Mouse (Mus musculus): ENCODE data around the gene Tmem167b. TPM values are rescaled to one million over a fixed set of nuclear protein-coding genes. Genes with fewer than 3 reads are reported as not detected.
A peak's percentile ranks its signal among the peaks of the same experiment; 100 is the strongest.

Tmem167b gene
- polyA plus RNA-seq, 1 experiment from 2014 or later, result 63.0 TPM

GRCm38 (mm10) chr3:108523415-108523814, 38.9 kb downstream of the Tmem167b start:
- Histone ChIP-seq H3K4me3 (replicated peaks; ENCODE audit: low read depth, low read length) (no peak overlapping the region), H3K36me3 (ENCODE audit: control insufficient read depth, insufficient read depth, low read length) (no peaks in the 10 kb centered on the region), H3K27ac (replicated peaks; ENCODE audit: low read depth, low read length) (no peak overlapping the region), H3K27me3 (ENCODE audit: control insufficient read depth, insufficient read depth, low read length) (no peaks in the 10 kb centered on the region), H3K9ac (replicated peaks; ENCODE audit: low read length) (no peak overlapping the region), H3K4me2 (ENCODE audit: low read length) (no peak overlapping the region), H3K9me3 (ENCODE audit: control insufficient read depth, low read length) (no peaks in the 10 kb centered on the region), H3K4me1 (ENCODE audit: control insufficient read depth, insufficient read depth, low read length) (no peaks in the 10 kb centered on the region)
- 90% methylated on average over 4 of the region's 4 CpGs for WGBS
- DNase-seq (no peak), ATAC-seq (ENCODE audit: low FRiP score, low TSS enrichment) (no peak)

- no peaks in the 10 kb centered on the region for H3K36me3 ChIP-seq (ENCODE audit: control insufficient read depth, insufficient read depth, low read length)
- 53% methylated on average over 4 of the region's 4 CpGs for WGBS
- no peak overlapping the region for H3K9ac ChIP-seq (replicated peaks; ENCODE audit: low read length)
- H3K9me3 ChIP-seq (ENCODE audit: control insufficient read depth, low read length), result no peaks in the 10 kb centered on the region
- no peaks in the 10 kb centered on the region for H3K4me1 ChIP-seq (ENCODE audit: control insufficient read depth, insufficient read depth, low read length)
- DNase-seq, result no peak
- no peak overlapping the region for H3K27ac ChIP-seq (replicated peaks; ENCODE audit: low read depth, low read length)
- ATAC-seq (ENCODE audit: low FRiP score, low TSS enrichment), result no peak
- no peak overlapping the region for H3K4me2 ChIP-seq (ENCODE audit: low read length)
- H3K27me3 ChIP-seq (ENCODE audit: control insufficient read depth, insufficient read depth, low read length), result no peaks in the 10 kb centered on the region
- H3K4me3 ChIP-seq (replicated peaks; ENCODE audit: low read depth, low read length), result no peak overlapping the region
Measured at GRCm38 (mm10) chr3:108518276-108518675, 44.0 kb downstream of the Tmem167b start.

GRCm38 (mm10) chr3:108513465-108513864, 48.8 kb downstream of the Tmem167b start:
- no peak overlapping the region for H3K4me3 ChIP-seq (replicated peaks; ENCODE audit: low read depth, low read length)
- 0 out of 2 replicates have a peak, but pooled peaks cover 5% of the 10 kb centered on the region for H3K4me1 ChIP-seq (ENCODE audit: control insufficient read depth, insufficient read depth, low read length)
- H3K9me3 ChIP-seq (ENCODE audit: control insufficient read depth, low read length), result no peaks in the 10 kb centered on the region
- ATAC-seq (ENCODE audit: low FRiP score, low TSS enrichment) (no peak), DNase-seq (no peak)
- H3K4me2 ChIP-seq (ENCODE audit: low read length), result no peak overlapping the region
- H3K27me3 ChIP-seq (ENCODE audit: control insufficient read depth, insufficient read depth, low read length), result no peaks in the 10 kb centered on the region
- H3K36me3 ChIP-seq (ENCODE audit: control insufficient read depth, insufficient read depth, low read length), result no peaks in the 10 kb centered on the region
- 55% methylated on average over 3 of the region's 3 CpGs for WGBS
- no peak overlapping the region for H3K27ac ChIP-seq (replicated peaks; ENCODE audit: low read depth, low read length)
- H3K9ac ChIP-seq (replicated peaks; ENCODE audit: low read length), result no peak overlapping the region

- no peak overlapping the region for H3K4me3 ChIP-seq (replicated peaks; ENCODE audit: low read depth, low read length)
- H3K4me1 ChIP-seq (ENCODE audit: control insufficient read depth, insufficient read depth, low read length), result 0 out of 2 replicates have a peak, but pooled peaks cover 5% of the 10 kb centered on the region
- WGBS, result 12% methylated on average over 9 of the region's 9 CpGs
- peak; percentile 57; the same call in 1 of the 2 replicates for ATAC-seq (ENCODE audit: low FRiP score, low TSS enrichment)
- H3K36me3 ChIP-seq (ENCODE audit: control insufficient read depth, insufficient read depth, low read length), result no peaks in the 10 kb centered on the region
- no peaks in the 10 kb centered on the region for H3K27me3 ChIP-seq (ENCODE audit: control insufficient read depth, insufficient read depth, low read length)
- H3K27ac ChIP-seq (replicated peaks; ENCODE audit: low read depth, low read length), result 0 out of 2 replicates have a peak overlapping the region, but pooled peaks have one; percentile 26
- no peak overlapping the region for H3K4me2 ChIP-seq (ENCODE audit: low read length)
- H3K9me3 ChIP-seq (ENCODE audit: control insufficient read depth, low read length), result no peaks in the 10 kb centered on the region
- no peak overlapping the region for H3K9ac ChIP-seq (replicated peaks; ENCODE audit: low read length)
- DNase-seq, result peak; percentile 75
Measured at GRCm38 (mm10) chr3:108510716-108511483, 51.4 kb downstream of the Tmem167b start.

- no peak overlapping the region for H3K4me3 ChIP-seq (replicated peaks; ENCODE audit: low read depth, low read length)
- H3K4me2 ChIP-seq (ENCODE audit: low read length), result no peak overlapping the region
- no peaks in the 10 kb centered on the region for H3K36me3 ChIP-seq (ENCODE audit: control insufficient read depth, insufficient read depth, low read length)
- 0 out of 2 replicates have a peak, but pooled peaks cover 5% of the 10 kb centered on the region for H3K4me1 ChIP-seq (ENCODE audit: control insufficient read depth, insufficient read depth, low read length)
- H3K9me3 ChIP-seq (ENCODE audit: control insufficient read depth, low read length), result no peaks in the 10 kb centered on the region
- no peak for DNase-seq
- no peaks in the 10 kb centered on the region for H3K27me3 ChIP-seq (ENCODE audit: control insufficient read depth, insufficient read depth, low read length)
- H3K9ac ChIP-seq (replicated peaks; ENCODE audit: low read length), result no peak overlapping the region
- no peak overlapping the region for H3K27ac ChIP-seq (replicated peaks; ENCODE audit: low read depth, low read length)
- no peak for ATAC-seq (ENCODE audit: low FRiP score, low TSS enrichment)
- WGBS, result 61% methylated on average over 2 of the region's 2 CpGs
Measured at GRCm38 (mm10) chr3:108510156-108510555, 52.1 kb downstream of the Tmem167b start.

GRCm38 (mm10) chr3:108508745-108509474, 53.4 kb downstream of the Tmem167b start:
- H3K9ac ChIP-seq (replicated peaks; ENCODE audit: low read length), result no peak overlapping the region
- no peaks in the 10 kb centered on the region for H3K27me3 ChIP-seq (ENCODE audit: control insufficient read depth, insufficient read depth, low read length)
- WGBS, result 73% methylated on average over 4 of the region's 4 CpGs
- H3K27ac ChIP-seq (replicated peaks; ENCODE audit: low read depth, low read length), result no peak overlapping the region
- H3K36me3 ChIP-seq (ENCODE audit: control insufficient read depth, insufficient read depth, low read length), result no peaks in the 10 kb centered on the region
- no peaks in the 10 kb centered on the region for H3K9me3 ChIP-seq (ENCODE audit: control insufficient read depth, low read length)
- ATAC-seq (ENCODE audit: low FRiP score, low TSS enrichment) (no peak), DNase-seq (peak; percentile 30)
- H3K4me1 ChIP-seq (ENCODE audit: control insufficient read depth, insufficient read depth, low read length), result 0 out of 2 replicates have a peak, but pooled peaks cover 5% of the 10 kb centered on the region
- no peak overlapping the region for H3K4me3 ChIP-seq (replicated peaks; ENCODE audit: low read depth, low read length)
- no peak overlapping the region for H3K4me2 ChIP-seq (ENCODE audit: low read length)

Small RNA genes lying within 50 kb of the gene (microRNA-seq; reads per million reads assigned to microRNA genes)
- not detected for gene Gm22860

Other genes starting within 250 kb of the Tmem167b start
- gene Mybphl, start 197.6 kb downstream of the Tmem167b start, polyA plus RNA-seq (2014; fragmentation: Nextera tagmentation; extraction: Ambion mirVana), result not detected in 2 replicates
- 7.4 and 12.4 TPM in 2 replicates for gene Psrc1, start 178.6 kb downstream of the Tmem167b start, polyA plus RNA-seq (2014; fragmentation: Nextera tagmentation; extraction: Ambion mirVana)
- 49.5 and 59.4 TPM in 2 replicates for gene Celsr2, start 146.9 kb downstream of the Tmem167b start, polyA plus RNA-seq (2014; fragmentation: Nextera tagmentation; extraction: Ambion mirVana)
- gene Sars, start 117.3 kb downstream of the Tmem167b start, polyA plus RNA-seq (2014; fragmentation: Nextera tagmentation; extraction: Ambion mirVana), result 205 and 217 TPM in 2 replicates
- gene 1700013F07Rik, start 28.3 kb downstream of the Tmem167b start, polyA plus RNA-seq (2014; fragmentation: Nextera tagmentation; extraction: Ambion mirVana), result 1.6 and 1.9 TPM in 2 replicates
- gene 5330417C22Rik, start 25.9 kb downstream of the Tmem167b start, polyA plus RNA-seq (2014; fragmentation: Nextera tagmentation; extraction: Ambion mirVana), result 18.8 and 21.8 TPM in 2 replicates
- gene Taf13, start 9.2 kb upstream of the Tmem167b start, polyA plus RNA-seq (2014; fragmentation: Nextera tagmentation; extraction: Ambion mirVana), result 63.4 and 63.6 TPM in 2 replicates
- gene Wdr47, start 28.8 kb upstream of the Tmem167b start, polyA plus RNA-seq (2014; fragmentation: Nextera tagmentation; extraction: Ambion mirVana), result 83.3 and 123 TPM in 2 replicates
- 36.2 and 49.1 TPM in 2 replicates for gene Clcc1, start 91.4 kb upstream of the Tmem167b start, polyA plus RNA-seq (2014; fragmentation: Nextera tagmentation; extraction: Ambion mirVana)
- gene Gpsm2, start 159.8 kb upstream of the Tmem167b start, polyA plus RNA-seq (2014; fragmentation: Nextera tagmentation; extraction: Ambion mirVana), result 13.1 and 31.3 TPM in 2 replicates
- not detected in 2 replicates for gene Aknad1, start 177.2 kb upstream of the Tmem167b start, polyA plus RNA-seq (2014; fragmentation: Nextera tagmentation; extraction: Ambion mirVana)

All from midbrain, embryonic 14.5 days (tissue).